Mouse (Mus musculus) layer of hippocampus, postnatal 10 days (tissue): Measurements from ENCODE around the gene Spats2. TPM values are rescaled to one million over a fixed set of nuclear protein-coding genes. Genes with fewer than 3 reads are reported as not detected.

Experiments
- DNase-seq, 2 experiments: peaks; one replicate each; pipeline ENCODE4 v3.0.0; 2021; ENCODE audit warnings: low spot score in 2 of 2
- microRNA-seq, 2 experiments: library from miRNA; unstranded; fragments of <30 nt; microRNA quantifications; one replicate each; pipeline ENCODE4 v1.2.0; 2021
- total RNA-seq, 2 experiments: library from RNA; stranded (reverse); gene quantifications; 2 replicates each; pipeline ENCODE4 v1.2.3; 2021

The Spats2 gene
- total RNA-seq, 2 experiments from 2014 or later: 32.3 to 35.1 TPM

DNA sequence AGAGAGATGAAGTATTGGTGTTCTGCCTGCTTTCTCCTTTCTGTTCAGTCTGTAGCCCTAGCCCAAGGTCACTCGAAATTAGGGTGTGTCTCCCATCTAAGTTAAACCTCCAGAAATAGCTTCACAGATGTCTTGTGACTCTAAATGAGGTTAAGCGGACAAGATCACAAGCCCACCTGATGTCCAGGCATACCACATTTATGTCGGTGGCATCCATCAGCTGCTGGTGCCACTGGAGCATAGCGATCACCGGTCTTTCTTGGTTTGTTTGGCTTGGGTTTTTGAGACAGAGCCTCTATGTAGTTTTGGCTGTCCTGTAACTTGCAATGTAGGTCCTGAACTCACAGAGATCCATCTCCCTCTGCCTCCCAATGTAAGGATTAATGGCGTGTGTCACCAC lies 128.1 kb downstream of the Spats2 start:
- DNase-seq: no peak

- no peak for DNase-seq
Observed at GRCm38 (mm10) chr15:99254477-99255005, 128.8 kb downstream of the Spats2 start.

DNA sequence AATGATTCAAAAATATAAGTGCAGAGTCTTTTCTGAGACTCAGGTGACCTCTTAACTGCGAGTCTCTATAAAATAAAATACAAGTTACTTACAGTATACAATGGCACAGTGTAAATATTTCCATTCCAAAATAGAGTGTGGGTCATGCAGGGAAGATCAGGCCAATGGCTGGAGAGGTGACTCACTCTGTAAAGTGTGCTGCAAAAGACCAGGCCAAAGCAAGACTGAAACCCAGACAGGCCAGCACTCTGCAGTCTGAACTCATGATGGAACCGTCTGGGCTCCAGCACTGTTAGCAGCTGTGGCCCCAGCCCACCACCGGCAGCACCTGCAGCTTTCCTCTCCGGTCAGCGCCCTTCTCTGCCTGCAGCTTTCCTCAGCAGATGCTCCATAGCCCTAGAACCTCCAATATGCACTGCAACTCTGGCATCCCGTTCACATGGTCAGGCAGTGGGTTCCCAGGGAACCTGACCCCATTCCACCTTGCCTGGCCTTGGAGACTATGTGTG lies 129.6 kb downstream of the Spats2 start:
- no peak for DNase-seq

- DNase-seq: no peak
Observed at GRCm38 (mm10) chr15:99259167-99259729, 133.5 kb downstream of the Spats2 start.

DNA sequence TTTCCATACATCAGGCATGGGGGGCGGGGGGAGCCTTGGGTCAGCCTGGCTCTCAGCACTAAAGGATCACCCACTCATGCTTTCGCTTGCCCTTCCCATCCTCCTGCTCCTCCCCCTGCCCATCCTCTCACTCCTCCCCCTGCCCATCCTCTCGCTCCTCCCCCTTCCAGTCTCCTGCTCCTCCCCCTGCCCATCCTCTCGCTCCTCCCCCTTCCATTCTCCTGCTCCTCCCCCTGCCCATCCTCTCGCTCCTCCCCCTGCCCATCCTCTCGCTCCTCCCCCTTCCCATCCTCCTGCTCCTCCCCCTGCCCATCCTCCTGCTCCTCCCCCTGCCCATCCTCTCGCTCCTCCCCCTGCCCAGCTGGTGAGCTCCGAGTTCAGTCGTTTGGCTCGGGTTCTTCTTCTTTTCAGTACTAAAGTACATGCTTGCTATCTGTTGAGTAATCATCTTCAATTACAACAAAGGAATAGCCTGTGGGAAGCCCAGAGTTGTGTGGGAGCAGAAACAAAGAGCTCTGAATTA lies 134.1 kb downstream of the Spats2 start:
- peak; percentile 49 to 68 for DNase-seq

GRCm38 (mm10) chr15:99262702-99263101 lies 137.0 kb downstream of the Spats2 start:
- no peak for DNase-seq

Small RNA genes lying within 50 kb of the gene (microRNA-seq; reads per million reads assigned to microRNA genes)
- 0 to 1.4 reads per million in 2 experiments for gene Mir6960

Other genes starting within 250 kb of the Spats2 start
- 10 to 100 TPM in 1 of 2 experiments, 1 to 10 TPM in 1; 8.8 to 13.0 TPM for gene Rhebl1, start 231.4 kb upstream of the Spats2 start, total RNA-seq
- gene Dhh, start 227.4 kb upstream of the Spats2 start, total RNA-seq: under 1 TPM; 0.36 to 0.57 TPM
- 10 to 100 TPM; 17.2 to 27.3 TPM for gene Lmbr1l, start 207.7 kb upstream of the Spats2 start, total RNA-seq
- gene Tuba1b, start 191.4 kb upstream of the Spats2 start, total RNA-seq: 100 to 1,000 TPM; 931 to 937 TPM
- gene Gm49450, start 172.4 kb upstream of the Spats2 start, total RNA-seq: not detected
- gene Tuba1a, start 172.2 kb upstream of the Spats2 start, total RNA-seq: 1,000 to 10,000 TPM; 3,808 to 4,015 TPM
- gene Tuba1c, start 96.0 kb upstream of the Spats2 start, total RNA-seq: 100 to 1,000 TPM; 234 TPM
- 10 to 100 TPM in 1 of 2 experiments, 1 to 10 TPM in 1; 9.1 to 13.2 TPM for gene Prph, start 70.7 kb upstream of the Spats2 start, total RNA-seq
- gene Troap, start 51.3 kb upstream of the Spats2 start, total RNA-seq: 1 to 10 TPM; 1.4 to 1.7 TPM
- gene C1ql4, start 38.1 kb upstream of the Spats2 start, total RNA-seq: under 1 TPM in 1 of 2 experiments, not detected in 1; 0.25 TPM
- gene Dnajc22, start 32.7 kb upstream of the Spats2 start, total RNA-seq: 1 to 10 TPM in 1 of 2 experiments, under 1 TPM in 1; 0.39 to 1.1 TPM
- 100 to 1,000 TPM in 1 of 2 experiments, 10 to 100 TPM in 1; 91.5 to 105 TPM for gene Kcnh3, start 98.9 kb downstream of the Spats2 start, total RNA-seq
- gene Mcrs1, start 126.0 kb downstream of the Spats2 start, total RNA-seq: 100 to 1,000 TPM in 1 of 2 experiments, 10 to 100 TPM in 1; 96.8 to 100 TPM
- 100 to 1,000 TPM in 1 of 2 experiments, 10 to 100 TPM in 1; 85.8 to 105 TPM for gene Prpf40b, start 169.2 kb downstream of the Spats2 start, total RNA-seq
- gene Fam186b, start 170.0 kb downstream of the Spats2 start, total RNA-seq: 1 to 10 TPM; 2.0 to 2.1 TPM
- 10 to 100 TPM; 13.8 to 18.0 TPM for gene Fmnl3, start 244.6 kb downstream of the Spats2 start, total RNA-seq